Mouse (Mus musculus) kidney, adult 11 months (tissue): ENCODE data around the gene Slc29a1.

ENCODE experiments used
- DNase-seq: peaks from one replicate; pipeline ENCODE4 v3.0.0; 2022

Gene Slc29a1

GRCm38 (mm10) chr17:45548541-45549512, 50.6 kb downstream of the Slc29a1 start:
- DNase-seq = no peak

DNA sequence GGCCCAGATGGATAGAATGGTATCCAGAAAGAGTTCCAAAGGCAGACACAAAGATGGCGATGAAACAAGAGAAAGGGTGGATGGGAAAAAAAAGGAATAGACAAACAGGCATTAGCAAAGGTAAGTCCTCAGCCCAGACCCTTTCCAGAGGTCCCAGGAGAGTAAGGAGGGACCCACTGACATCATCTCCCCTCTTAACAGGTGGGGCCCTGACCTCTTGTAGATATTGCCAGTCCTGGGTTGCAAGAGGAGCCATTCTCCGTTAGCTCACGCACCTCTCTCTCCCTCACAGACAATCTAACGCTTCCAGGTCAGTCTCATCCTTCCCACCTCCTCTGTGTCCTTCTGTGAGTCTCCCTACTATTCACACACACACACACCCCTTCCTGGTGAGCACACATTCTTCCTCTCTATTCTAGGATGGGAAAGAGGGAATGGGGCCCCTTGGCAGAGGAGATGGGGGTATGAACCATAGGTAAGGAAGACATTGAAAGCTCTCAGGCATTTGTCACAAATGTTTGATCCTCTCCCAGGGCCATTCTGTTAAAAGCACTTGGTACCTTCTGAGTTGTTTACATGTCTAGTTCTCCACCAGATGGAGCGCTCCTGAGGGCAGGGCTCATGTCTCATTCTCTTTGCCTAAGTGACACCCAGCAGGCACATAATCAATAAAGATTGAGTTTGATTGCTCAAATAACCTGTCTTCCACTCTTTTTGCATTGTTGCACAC, 51.8 kb downstream of the Slc29a1 start:
- no peak for DNase-seq

- DNase-seq = no peak
Measured at GRCm38 (mm10) chr17:45546941-45547340, 52.5 kb downstream of the Slc29a1 start.

GRCm38 (mm10) chr17:45545278-45545961, 54.0 kb downstream of the Slc29a1 start:
- no peak for DNase-seq

- no peak for DNase-seq
Measured at GRCm38 (mm10) chr17:45544873-45545277, 54.5 kb downstream of the Slc29a1 start.

DNA sequence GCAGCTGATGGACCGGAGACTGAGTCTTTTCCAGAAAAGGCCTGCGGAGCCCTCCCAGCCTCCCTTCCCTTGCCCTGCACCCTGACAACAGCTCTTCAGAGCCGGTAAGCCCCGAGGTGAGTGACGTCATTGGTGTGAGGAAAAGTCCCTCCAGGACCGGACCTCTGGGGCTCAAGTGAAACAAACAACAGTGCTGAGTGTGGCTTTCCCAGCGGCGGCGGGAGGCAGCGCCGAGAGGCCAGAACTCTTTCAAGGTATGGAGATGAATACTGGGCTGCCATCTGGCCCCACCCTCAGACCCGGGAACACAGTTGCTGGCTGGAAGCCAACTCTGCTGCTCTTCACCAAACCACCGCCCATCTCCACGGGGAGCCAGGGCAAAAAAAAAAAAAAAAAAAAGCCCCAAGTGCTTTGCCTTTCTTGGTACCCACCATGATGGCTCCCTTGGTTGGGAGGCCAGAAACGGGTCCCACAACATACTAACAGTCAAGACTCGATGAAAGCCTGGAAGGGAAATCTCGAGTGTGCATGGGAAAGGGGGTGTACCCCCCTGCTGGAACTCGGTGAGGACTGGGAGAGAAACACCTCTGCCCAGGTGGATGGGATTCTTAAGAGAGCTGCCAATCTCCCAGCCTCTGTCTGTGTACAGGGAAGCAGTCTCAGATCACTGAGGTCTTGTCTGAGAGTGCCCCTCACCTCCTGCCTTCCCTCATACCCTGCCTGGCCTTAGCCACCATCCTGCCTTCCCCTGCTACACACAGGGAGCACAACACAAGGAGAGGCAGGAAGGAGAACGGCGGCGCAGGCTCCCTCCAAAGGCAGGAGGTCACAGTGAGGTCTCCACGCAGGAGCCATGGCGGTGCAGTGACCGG, 55.2 kb downstream of the Slc29a1 start:
- DNase-seq = no peak

- DNase-seq = no peak
Measured at GRCm38 (mm10) chr17:45543115-45543514, 56.3 kb downstream of the Slc29a1 start.

DNA sequence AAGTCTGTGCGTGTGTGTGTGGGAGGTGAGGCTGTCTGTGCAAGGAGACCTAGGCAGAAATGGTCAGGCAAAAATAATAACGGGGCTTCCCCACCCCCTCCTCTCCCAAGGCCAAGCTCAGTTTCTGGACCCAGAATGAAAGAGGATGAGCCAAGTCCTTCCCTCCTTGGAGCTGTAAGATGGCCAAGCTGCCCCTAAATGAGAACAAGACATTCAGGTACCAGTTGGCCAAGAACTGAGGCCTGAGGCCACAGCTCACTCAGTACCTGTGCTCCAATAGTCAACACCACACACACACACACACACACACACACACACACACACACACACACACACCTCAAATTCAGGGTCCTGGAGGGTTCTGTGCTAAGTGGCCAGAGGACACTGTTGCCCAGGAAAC, 56.7 kb downstream of the Slc29a1 start:
- DNase-seq = no peak

- no peak for DNase-seq
Measured at GRCm38 (mm10) chr17:45542129-45542528, 57.3 kb downstream of the Slc29a1 start.

GRCm38 (mm10) chr17:45539664-45540063, 59.7 kb downstream of the Slc29a1 start:
- DNase-seq = no peak

- DNase-seq = no peak
Measured at GRCm38 (mm10) chr17:45538394-45538793, 61.0 kb downstream of the Slc29a1 start.

- no peak for DNase-seq
Measured at GRCm38 (mm10) chr17:45536264-45536663, 63.1 kb downstream of the Slc29a1 start.
